Mouse (Mus musculus): ENCODE data around the gene Ydjc. TPM values are rescaled to one million over a fixed set of nuclear protein-coding genes. Genes with fewer than 3 reads are reported as not detected.
"Not testable (repeated sequence)": the region's sequence is repeated elsewhere in the genome, so short reads cannot be mapped to it uniquely, and the experiment has no call there.

Gene Ydjc
- polyA plus RNA-seq, 1 experiment from 2014 or later = 15.1 TPM

DNA sequence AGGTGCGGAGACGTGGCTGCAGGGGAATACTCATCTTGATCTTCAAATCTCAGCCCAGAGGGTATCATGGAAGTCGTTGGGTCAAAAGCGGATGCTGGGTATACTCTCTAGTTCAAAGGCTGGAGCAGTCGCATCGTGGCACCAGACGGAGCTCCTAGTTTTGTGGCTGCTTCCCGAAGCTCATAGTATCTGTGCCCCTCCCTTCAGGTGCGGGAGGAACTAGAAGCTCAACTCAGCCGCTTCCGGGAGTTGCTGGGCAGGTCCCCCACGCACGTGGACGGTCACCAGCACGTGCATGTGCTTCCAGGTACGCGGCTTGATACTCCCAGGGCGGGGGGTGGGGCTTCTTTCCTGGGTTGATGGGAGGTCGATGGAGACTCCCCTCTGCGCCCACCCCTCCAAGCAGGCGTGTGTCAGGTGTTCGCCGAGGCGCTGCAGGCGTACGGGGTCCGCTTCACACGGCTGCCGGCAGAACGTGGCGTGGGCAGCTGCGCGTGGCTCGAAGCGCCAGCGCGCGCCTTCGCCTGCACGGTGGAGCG, 3.0 kb downstream of the Ydjc start:
- Histone ChIP-seq H3K4me1 (ENCODE audit: control insufficient read depth, insufficient read depth, low read length) (peaks cover 6% of the 10 kb centered on the region; the same call in 1 of the 2 replicates), H3K4me2 (ENCODE audit: low read depth, low read length) (peak overlapping the region; percentile 100), H3K9ac (ENCODE audit: low read depth, low read length) (peak overlapping the region; percentile 66), H3K9me3 (ENCODE audit: control insufficient read depth, low read length) (no peaks in the 10 kb centered on the region), H3K27me3 (replicated peaks; ENCODE audit: control insufficient read depth, insufficient read depth, low read length) (peaks cover 4% of the 10 kb centered on the region; the same call in 1 of the 2 replicates), H3K36me3 (ENCODE audit: control insufficient read depth, insufficient read depth, low read length) (peaks cover 15% of the 10 kb centered on the region; the same call in 1 of the 2 replicates), H3K27ac (replicated peaks; ENCODE audit: low read depth, low read length) (no peak overlapping the region), H3K4me3 (ENCODE audit: low read depth, low read length) (peak overlapping the region; percentile 65)
- DNase-seq (ENCODE audit: low spot score) (peak; percentile 50), ATAC-seq (ENCODE audit: low read depth) (peak; percentile 16; the same call in 1 of the 2 replicates)
- under 1% methylated on average over 28 of the region's 41 CpGs for WGBS

DNA sequence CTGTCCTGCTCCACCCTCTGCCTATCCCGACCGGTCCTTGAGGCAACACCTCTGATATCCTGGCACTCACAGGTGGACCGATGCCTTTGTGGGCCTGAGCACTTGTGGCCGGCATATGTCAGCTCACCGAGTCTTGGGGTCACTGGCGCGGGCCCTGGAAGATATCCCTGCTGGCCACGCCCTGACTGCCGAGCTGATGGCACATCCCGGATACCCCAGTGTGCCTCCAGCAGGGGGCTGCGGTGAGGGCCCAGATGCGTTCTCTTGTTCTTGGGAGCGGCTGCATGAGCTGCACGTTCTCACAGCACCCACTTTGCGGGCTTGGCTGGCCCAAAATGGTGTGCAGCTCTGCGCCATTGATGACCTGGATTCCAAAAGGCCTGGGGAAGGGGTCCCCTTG, 3.7 kb downstream of the Ydjc start:
- H3K4me2 ChIP-seq (ENCODE audit: low read depth, low read length) = peak overlapping the region; percentile 100
- no peak overlapping the region for H3K27ac ChIP-seq (replicated peaks; ENCODE audit: low read depth, low read length)
- peak overlapping the region; percentile 66 for H3K9ac ChIP-seq (ENCODE audit: low read depth, low read length)
- WGBS = 12% methylated on average over 15 of the region's 16 CpGs
- H3K27me3 ChIP-seq (replicated peaks; ENCODE audit: control insufficient read depth, insufficient read depth, low read length) = peaks cover 4% of the 10 kb centered on the region; the same call in 1 of the 2 replicates
- H3K36me3 ChIP-seq (ENCODE audit: control insufficient read depth, insufficient read depth, low read length) = peaks cover 21% of the 10 kb centered on the region
- no peaks in the 10 kb centered on the region for H3K9me3 ChIP-seq (ENCODE audit: control insufficient read depth, low read length)
- ATAC-seq (ENCODE audit: low read depth) (0 out of 2 replicates have a peak, but pooled peaks have one; percentile 11), DNase-seq (ENCODE audit: low spot score) (peak; percentile 73)
- H3K4me1 ChIP-seq (ENCODE audit: control insufficient read depth, insufficient read depth, low read length) = peaks cover 6% of the 10 kb centered on the region; the same call in 1 of the 2 replicates
- peak overlapping the region; percentile 65 for H3K4me3 ChIP-seq (ENCODE audit: low read depth, low read length)

DNA sequence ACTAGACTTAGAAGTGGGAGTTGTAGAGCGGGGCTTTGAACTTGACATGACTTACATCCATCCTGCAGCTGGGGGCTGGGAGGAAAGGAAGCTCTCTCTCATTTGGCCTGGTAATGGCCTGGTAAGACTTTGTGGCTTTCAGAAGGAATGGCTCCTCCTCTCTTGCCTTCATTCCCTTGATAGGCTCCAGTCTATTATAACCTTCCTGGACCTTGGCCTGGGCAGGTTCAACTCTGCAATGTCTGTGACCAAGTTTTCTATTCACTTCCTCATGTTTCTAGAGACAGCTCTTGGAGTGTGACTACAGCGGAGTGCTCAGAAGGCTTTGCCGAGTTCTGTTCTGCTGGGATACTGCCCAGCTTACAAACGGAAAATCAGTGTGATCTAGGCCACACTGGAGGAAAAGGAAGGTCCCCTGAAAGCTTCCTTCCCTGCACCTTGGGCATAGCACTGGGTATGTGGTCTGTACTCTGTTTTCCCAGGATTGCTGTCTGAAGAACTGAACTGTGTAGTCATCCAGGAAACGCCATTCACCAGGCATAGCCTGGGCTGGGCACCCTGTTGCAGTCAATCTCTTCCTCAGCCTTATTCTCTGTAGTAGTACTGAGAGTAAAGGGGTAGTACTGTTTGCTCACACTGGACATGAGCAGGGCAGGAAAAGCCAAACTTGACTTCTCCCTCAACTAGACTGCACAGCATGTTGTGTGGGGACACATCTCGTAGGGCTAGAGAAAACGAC, 6.3 kb downstream of the Ydjc start:
- no peak overlapping the region for H3K4me2 ChIP-seq (ENCODE audit: low read depth, low read length)
- no peak for DNase-seq (ENCODE audit: low spot score)
- no peak for ATAC-seq (ENCODE audit: low read depth)
- H3K27me3 ChIP-seq (replicated peaks; ENCODE audit: control insufficient read depth, insufficient read depth, low read length) = peaks cover 4% of the 10 kb centered on the region; the same call in 1 of the 2 replicates
- H3K4me3 ChIP-seq (ENCODE audit: low read depth, low read length) = no peak overlapping the region
- 83% methylated on average over 7 of the region's 7 CpGs for whole genome bisulfite sequencing
- H3K36me3 ChIP-seq (ENCODE audit: control insufficient read depth, insufficient read depth, low read length) = peaks cover 42% of the 10 kb centered on the region
- H3K4me1 ChIP-seq (ENCODE audit: control insufficient read depth, insufficient read depth, low read length) = peaks cover 6% of the 10 kb centered on the region; the same call in 1 of the 2 replicates
- no peak overlapping the region for H3K27ac ChIP-seq (replicated peaks; ENCODE audit: low read depth, low read length)
- H3K9me3 ChIP-seq (ENCODE audit: control insufficient read depth, low read length) = no peaks in the 10 kb centered on the region
- no peak overlapping the region for H3K9ac ChIP-seq (ENCODE audit: low read depth, low read length)

DNA sequence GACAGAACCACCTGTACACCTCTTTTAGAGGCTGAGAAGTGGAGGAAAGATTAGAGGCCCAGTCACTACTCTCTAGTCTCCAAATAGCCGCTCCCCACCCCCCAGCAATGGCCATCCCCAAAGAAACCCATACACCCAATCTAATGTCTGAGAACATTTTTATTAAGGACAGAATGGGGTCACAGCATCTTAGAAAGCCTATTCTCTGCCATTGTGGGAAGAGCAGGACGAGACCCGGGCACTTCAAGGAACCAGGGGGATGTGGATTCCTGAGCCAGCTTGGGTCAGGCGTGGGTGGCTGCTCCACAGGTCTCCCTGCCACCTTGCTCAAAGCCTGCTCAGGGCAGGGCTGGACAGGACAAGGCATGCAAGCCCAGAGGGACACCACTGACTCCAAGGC, 7.5 kb downstream of the Ydjc start:
- H3K27me3 ChIP-seq (replicated peaks; ENCODE audit: control insufficient read depth, insufficient read depth, low read length) = peaks cover 4% of the 10 kb centered on the region; the same call in 1 of the 2 replicates
- peaks cover 48% of the 10 kb centered on the region for H3K36me3 ChIP-seq (ENCODE audit: control insufficient read depth, insufficient read depth, low read length)
- H3K4me2 ChIP-seq (ENCODE audit: low read depth, low read length) = no peak overlapping the region
- peaks cover 6% of the 10 kb centered on the region; the same call in 1 of the 2 replicates for H3K4me1 ChIP-seq (ENCODE audit: control insufficient read depth, insufficient read depth, low read length)
- H3K9me3 ChIP-seq (ENCODE audit: control insufficient read depth, low read length) = no peaks in the 10 kb centered on the region
- WGBS = 97% methylated on average over 4 of the region's 4 CpGs
- H3K9ac ChIP-seq (ENCODE audit: low read depth, low read length) = no peak overlapping the region
- no peak overlapping the region for H3K27ac ChIP-seq (replicated peaks; ENCODE audit: low read depth, low read length)
- DNase-seq (ENCODE audit: low spot score) = no peak
- H3K4me3 ChIP-seq (ENCODE audit: low read depth, low read length) = no peak overlapping the region
- no peak for ATAC-seq (ENCODE audit: low read depth)

DNA sequence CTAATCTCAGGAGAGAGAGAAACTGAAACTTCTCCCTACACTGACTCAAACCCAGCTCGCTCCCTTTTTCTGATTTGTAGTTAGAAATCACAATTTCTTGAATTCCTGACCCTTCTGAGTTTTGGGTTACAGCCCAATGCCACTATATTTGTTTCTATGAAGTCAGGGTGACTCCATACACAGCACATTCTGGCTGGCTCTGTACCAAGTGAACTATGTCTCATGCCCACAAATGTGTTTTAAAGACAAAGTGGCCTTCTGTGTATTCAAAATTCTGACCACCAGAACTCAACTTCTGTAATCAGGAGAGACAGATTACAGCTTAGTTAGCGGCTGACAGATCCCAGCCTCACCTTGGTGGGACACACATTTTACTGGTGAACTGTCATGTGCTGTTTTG, 9.9 kb downstream of the Ydjc start:
- ATAC-seq (ENCODE audit: low read depth) (no peak), DNase-seq (ENCODE audit: low spot score) (no peak)
- H3K27ac ChIP-seq (replicated peaks; ENCODE audit: low read depth, low read length) = no peak overlapping the region
- H3K4me2 ChIP-seq (ENCODE audit: low read depth, low read length) = no peak overlapping the region
- H3K4me1 ChIP-seq (ENCODE audit: control insufficient read depth, insufficient read depth, low read length) = no peaks in the 10 kb centered on the region
- H3K9me3 ChIP-seq (ENCODE audit: control insufficient read depth, low read length) = no peaks in the 10 kb centered on the region
- H3K36me3 ChIP-seq (ENCODE audit: control insufficient read depth, insufficient read depth, low read length) = peaks cover 66% of the 10 kb centered on the region
- no peak overlapping the region for H3K9ac ChIP-seq (ENCODE audit: low read depth, low read length)
- no peak overlapping the region for H3K4me3 ChIP-seq (ENCODE audit: low read depth, low read length)
- H3K27me3 ChIP-seq (replicated peaks; ENCODE audit: control insufficient read depth, insufficient read depth, low read length) = no peaks in the 10 kb centered on the region
- WGBS = 89% methylated on average over 2 of the region's 2 CpGs

DNA sequence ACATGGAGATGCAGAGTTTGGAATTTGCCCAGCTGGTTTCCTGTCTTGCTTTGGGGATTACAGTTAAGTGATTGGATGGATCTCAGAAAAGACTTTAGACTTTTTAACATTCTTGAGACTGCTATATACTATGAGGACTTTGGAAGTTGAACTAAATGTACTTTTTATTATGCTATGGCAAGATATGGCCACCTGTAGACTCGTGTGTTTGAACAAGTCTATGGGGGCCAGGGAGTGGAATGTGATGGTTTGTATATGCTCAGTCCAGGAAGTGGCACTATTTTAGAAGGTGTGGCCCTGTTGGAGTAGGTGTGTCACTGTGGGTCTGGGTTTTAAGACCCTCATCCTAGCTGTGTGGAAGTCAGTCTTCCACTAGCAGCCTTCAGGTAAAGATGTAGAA, 21.1 kb downstream of the Ydjc start:
- not testable (repeated sequence) for H3K27me3 ChIP-seq (replicated peaks; ENCODE audit: control insufficient read depth, insufficient read depth, low read length); H3K9me3 ChIP-seq (ENCODE audit: control insufficient read depth, low read length); H3K4me1 ChIP-seq (ENCODE audit: control insufficient read depth, insufficient read depth, low read length); H3K4me2 ChIP-seq (ENCODE audit: low read depth, low read length); DNase-seq (ENCODE audit: low spot score); H3K9ac ChIP-seq (ENCODE audit: low read depth, low read length); H3K27ac ChIP-seq (replicated peaks; ENCODE audit: low read depth, low read length); ATAC-seq (ENCODE audit: low read depth); H3K4me3 ChIP-seq (ENCODE audit: low read depth, low read length)
- peaks cover 51% of the 10 kb centered on the region for H3K36me3 ChIP-seq (ENCODE audit: control insufficient read depth, insufficient read depth, low read length)
- WGBS = 100% methylated on average over 1 of the region's 1 CpGs

DNA sequence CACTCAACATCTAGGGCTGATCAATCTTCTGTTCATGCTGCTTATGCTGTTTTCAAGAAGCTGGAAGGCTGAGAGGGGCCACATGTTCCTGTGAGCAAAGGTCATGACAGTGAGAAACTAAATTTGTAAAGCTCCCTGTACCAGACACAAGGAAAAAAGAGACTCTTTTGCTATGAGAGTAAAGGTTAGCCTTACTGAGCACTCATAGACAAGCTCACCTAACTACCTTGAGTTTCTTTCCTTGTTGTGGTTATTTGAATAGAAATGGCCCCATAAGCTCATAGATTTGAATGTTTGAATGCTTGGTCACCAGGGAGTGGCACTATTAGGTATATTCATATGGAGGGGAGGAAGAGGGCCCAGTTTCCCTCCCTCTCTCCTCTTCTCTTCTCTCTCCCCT, 22.8 kb downstream of the Ydjc start:
- H3K4me2 ChIP-seq (ENCODE audit: low read depth, low read length) = no peak overlapping the region
- H3K4me1 ChIP-seq (ENCODE audit: control insufficient read depth, insufficient read depth, low read length) = no peaks in the 10 kb centered on the region
- no peak overlapping the region for H3K27ac ChIP-seq (replicated peaks; ENCODE audit: low read depth, low read length)
- no peaks in the 10 kb centered on the region for H3K9me3 ChIP-seq (ENCODE audit: control insufficient read depth, low read length)
- no peaks in the 10 kb centered on the region for H3K27me3 ChIP-seq (replicated peaks; ENCODE audit: control insufficient read depth, insufficient read depth, low read length)
- H3K4me3 ChIP-seq (ENCODE audit: low read depth, low read length) = no peak overlapping the region
- H3K36me3 ChIP-seq (ENCODE audit: control insufficient read depth, insufficient read depth, low read length) = peaks cover 59% of the 10 kb centered on the region
- ATAC-seq (ENCODE audit: low read depth) (no peak), DNase-seq (ENCODE audit: low spot score) (no peak)
- no peak overlapping the region for H3K9ac ChIP-seq (ENCODE audit: low read depth, low read length)

DNA sequence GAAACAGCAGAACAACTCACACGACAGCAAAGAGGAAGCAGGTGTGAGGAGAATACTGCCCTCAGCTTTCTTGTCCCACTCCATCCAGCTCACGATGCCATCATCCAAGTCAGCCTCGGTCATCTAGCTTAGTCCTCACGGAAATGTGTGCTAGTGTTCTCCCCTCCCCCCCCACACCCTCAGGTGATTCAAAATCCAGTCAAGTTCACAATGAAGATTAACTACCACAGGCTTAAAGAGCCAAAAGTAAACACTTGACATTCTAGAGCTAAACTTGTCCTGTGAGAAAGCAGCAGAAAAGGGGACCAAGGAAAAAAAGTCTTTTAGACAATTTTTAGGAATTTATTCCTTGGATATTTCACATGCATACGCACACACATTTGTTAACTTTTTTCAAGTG, 23.6 kb downstream of the Ydjc start:
- no peak for ATAC-seq (ENCODE audit: low read depth)
- WGBS = 75% methylated on average over 5 of the region's 5 CpGs
- Histone ChIP-seq H3K27me3 (replicated peaks; ENCODE audit: control insufficient read depth, insufficient read depth, low read length) (no peaks in the 10 kb centered on the region), H3K9ac (ENCODE audit: low read depth, low read length) (no peak overlapping the region), H3K4me1 (ENCODE audit: control insufficient read depth, insufficient read depth, low read length) (no peaks in the 10 kb centered on the region), H3K4me2 (ENCODE audit: low read depth, low read length) (no peak overlapping the region), H3K9me3 (ENCODE audit: control insufficient read depth, low read length) (no peaks in the 10 kb centered on the region), H3K27ac (replicated peaks; ENCODE audit: low read depth, low read length) (no peak overlapping the region), H3K4me3 (ENCODE audit: low read depth, low read length) (no peak overlapping the region), H3K36me3 (ENCODE audit: control insufficient read depth, insufficient read depth, low read length) (peaks cover 64% of the 10 kb centered on the region)
- no peak for DNase-seq (ENCODE audit: low spot score)

All from embryonic facial prominence, embryonic 14.5 days (tissue).